Mouse (Mus musculus): ENCODE measurements around the gene Mnd1. TPM values are rescaled to one million over a fixed set of nuclear protein-coding genes. Genes with fewer than 3 reads are reported as not detected.

Gene Mnd1
- polyA plus RNA-seq, 1 experiment from 2014 or later: 2.8 TPM

DNA sequence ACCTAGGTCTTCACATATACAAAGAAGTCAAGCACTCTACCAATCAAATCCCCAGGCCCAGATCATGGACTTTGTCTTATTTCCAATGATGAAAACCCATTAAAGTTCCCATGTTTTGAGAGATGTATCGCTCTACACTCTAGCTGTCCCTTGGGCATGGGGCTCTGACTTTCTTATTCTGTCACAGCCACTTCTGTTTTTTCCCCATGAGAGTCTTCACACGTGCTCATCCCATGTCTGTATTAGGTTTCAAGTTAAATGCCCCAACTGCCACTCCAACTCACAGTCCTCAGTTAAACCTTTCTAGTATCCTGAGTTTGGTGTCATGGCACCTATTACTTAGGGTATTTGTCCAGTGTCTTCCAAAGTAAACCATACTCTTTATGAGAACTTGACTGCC, 80.8 kb downstream of the Mnd1 start:
- WGBS: 90% methylated on average over 2 of the region's 2 CpGs
- Histone ChIP-seq H3K4me1 (ENCODE audit: control insufficient read depth, insufficient read depth, low read length) (no peaks in the 10 kb centered on the region), H3K9ac (ENCODE audit: low read length) (no peak overlapping the region), H3K36me3 (ENCODE audit: control insufficient read depth, insufficient read depth, low read length) (no peaks in the 10 kb centered on the region), H3K27me3 (replicated peaks; ENCODE audit: control insufficient read depth, insufficient read depth, low read length) (no peaks in the 10 kb centered on the region), H3K27ac (ENCODE audit: low read depth, low read length) (no peak overlapping the region), H3K4me3 (ENCODE audit: low read depth, low read length) (no peak overlapping the region), H3K4me2 (ENCODE audit: low read length) (no peak overlapping the region), H3K9me3 (replicated peaks; ENCODE audit: control insufficient read depth, low read length) (no peaks in the 10 kb centered on the region)
- DNase-seq (ENCODE audit: low spot score) (no peak), ATAC-seq (no peak)

DNA sequence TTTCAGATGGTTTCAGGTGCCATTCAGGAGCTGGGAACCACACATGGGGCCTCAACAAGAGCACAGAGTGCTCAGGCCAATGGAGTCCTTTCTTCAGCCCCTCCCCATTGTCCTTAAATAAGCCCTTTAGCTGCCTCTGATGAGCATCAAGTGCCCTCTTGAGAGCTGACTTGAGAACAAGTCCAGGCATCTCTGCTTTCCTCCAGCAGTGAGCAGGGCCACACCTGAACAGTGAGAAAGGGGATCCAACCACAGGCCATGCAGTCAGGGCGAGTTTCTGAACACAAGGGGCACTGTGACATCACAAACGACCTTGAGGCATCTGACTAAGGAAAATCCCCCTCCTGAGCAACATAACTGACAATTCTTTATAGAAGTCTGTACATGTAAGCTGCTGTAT, 83.9 kb downstream of the Mnd1 start:
- ATAC-seq (no peak), DNase-seq (ENCODE audit: low spot score) (no peak)
- Histone ChIP-seq H3K4me1 (ENCODE audit: control insufficient read depth, insufficient read depth, low read length) (no peaks in the 10 kb centered on the region), H3K4me3 (ENCODE audit: low read depth, low read length) (no peak overlapping the region), H3K4me2 (ENCODE audit: low read length) (no peak overlapping the region), H3K27me3 (replicated peaks; ENCODE audit: control insufficient read depth, insufficient read depth, low read length) (no peaks in the 10 kb centered on the region), H3K36me3 (ENCODE audit: control insufficient read depth, insufficient read depth, low read length) (no peaks in the 10 kb centered on the region), H3K9me3 (replicated peaks; ENCODE audit: control insufficient read depth, low read length) (no peaks in the 10 kb centered on the region), H3K9ac (ENCODE audit: low read length) (no peak overlapping the region), H3K27ac (ENCODE audit: low read depth, low read length) (no peak overlapping the region)
- 5% methylated on average over 2 of the region's 2 CpGs for WGBS

DNA sequence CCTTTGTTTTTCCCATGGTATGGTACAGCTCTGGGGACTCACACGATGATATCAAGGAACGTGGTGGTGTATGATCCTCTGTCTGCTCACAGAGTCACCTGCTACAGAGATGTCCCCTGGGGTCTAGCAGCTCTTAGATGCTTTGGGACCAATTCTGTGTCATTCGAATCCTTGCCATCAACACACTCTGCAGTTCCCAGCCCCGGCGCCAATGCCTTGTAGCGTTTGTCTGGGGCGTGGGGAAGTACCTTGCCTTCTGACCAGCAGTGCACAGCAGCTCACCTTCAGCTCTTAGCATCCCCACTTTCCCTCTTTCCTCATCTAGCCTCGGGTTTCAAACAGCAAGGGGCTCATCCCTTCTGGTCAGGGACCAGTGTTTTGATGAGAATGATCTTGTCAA, 84.8 kb downstream of the Mnd1 start:
- H3K27me3 ChIP-seq (replicated peaks; ENCODE audit: control insufficient read depth, insufficient read depth, low read length): no peaks in the 10 kb centered on the region
- WGBS: 90% methylated on average over 8 of the region's 8 CpGs
- no peak overlapping the region for H3K4me3 ChIP-seq (ENCODE audit: low read depth, low read length)
- H3K9me3 ChIP-seq (replicated peaks; ENCODE audit: control insufficient read depth, low read length): no peaks in the 10 kb centered on the region
- H3K9ac ChIP-seq (ENCODE audit: low read length): no peak overlapping the region
- no peaks in the 10 kb centered on the region for H3K4me1 ChIP-seq (ENCODE audit: control insufficient read depth, insufficient read depth, low read length)
- DNase-seq (ENCODE audit: low spot score) (no peak), ATAC-seq (no peak)
- no peak overlapping the region for H3K27ac ChIP-seq (ENCODE audit: low read depth, low read length)
- H3K36me3 ChIP-seq (ENCODE audit: control insufficient read depth, insufficient read depth, low read length): no peaks in the 10 kb centered on the region
- H3K4me2 ChIP-seq (ENCODE audit: low read length): no peak overlapping the region

DNA sequence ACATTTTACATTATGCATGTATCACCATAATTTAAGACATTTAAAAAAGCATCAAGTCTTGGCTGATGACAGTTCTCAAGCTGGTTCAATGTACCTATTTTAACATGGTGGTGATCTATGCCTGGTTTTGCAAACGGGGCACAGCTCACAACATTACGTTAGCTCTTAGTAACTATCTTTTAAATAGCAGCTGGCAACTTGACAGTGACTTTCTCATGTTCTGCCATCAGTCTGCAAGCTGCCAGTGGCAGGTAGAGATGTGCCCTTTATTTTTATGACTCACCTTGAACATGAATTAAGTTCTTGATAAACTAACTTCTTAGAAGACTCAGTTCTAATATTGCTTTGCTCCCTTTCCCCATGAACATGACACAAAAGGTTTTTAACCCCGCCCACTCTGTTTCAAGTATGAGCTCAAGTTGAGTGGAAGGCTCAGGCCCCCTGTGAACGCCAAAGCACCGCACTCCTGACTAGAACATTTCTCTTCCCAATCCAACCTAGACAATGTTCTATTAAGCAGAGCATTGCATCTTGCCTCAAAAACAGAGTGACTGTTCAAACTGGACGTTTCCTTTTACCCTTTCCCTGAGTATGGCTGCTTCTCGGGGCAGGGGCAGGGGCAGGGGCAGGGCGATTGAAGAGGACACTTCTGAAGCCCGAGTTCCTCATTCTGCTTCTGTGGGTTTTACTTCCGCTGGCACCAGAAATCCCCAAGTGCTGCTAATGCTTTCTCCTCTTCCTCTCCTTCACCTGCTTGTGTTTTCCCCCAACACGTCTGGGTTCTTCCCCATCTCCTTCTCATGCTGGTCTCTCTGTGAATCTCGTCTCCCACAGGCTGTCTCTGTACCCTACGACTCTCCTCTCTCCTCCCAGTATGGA, 86.5 kb downstream of the Mnd1 start:
- 82% methylated on average over 13 of the region's 13 CpGs for WGBS

DNA sequence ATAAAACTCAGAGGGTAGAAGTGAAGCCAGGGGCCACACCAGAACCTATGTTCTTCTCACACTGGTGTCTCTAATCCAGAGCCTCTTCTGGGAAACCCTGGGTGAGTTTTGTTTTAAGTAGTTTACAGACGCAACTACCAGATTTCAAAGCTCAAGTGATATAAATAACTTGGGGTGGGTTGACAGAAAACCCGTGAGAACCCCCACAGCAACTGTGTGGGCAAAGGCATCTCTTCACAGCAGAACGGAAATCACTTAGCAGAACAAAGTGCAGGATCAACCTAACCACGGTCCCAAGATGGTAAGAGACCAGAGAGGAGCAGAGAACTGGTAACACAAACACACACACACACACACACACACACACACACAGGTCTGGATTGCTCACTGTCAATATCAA, 89.8 kb downstream of the Mnd1 start:
- H3K9ac ChIP-seq (ENCODE audit: low read length): no peak overlapping the region
- no peaks in the 10 kb centered on the region for H3K27me3 ChIP-seq (replicated peaks; ENCODE audit: control insufficient read depth, insufficient read depth, low read length)
- no peak overlapping the region for H3K4me3 ChIP-seq (ENCODE audit: low read depth, low read length)
- H3K9me3 ChIP-seq (replicated peaks; ENCODE audit: control insufficient read depth, low read length): no peaks in the 10 kb centered on the region
- no peak overlapping the region for H3K4me2 ChIP-seq (ENCODE audit: low read length)
- ATAC-seq (no peak), DNase-seq (ENCODE audit: low spot score) (no peak)
- H3K4me1 ChIP-seq (ENCODE audit: control insufficient read depth, insufficient read depth, low read length): no peaks in the 10 kb centered on the region; the same call in 1 of the 2 replicates
- no peak overlapping the region for H3K27ac ChIP-seq (ENCODE audit: low read depth, low read length)
- H3K36me3 ChIP-seq (ENCODE audit: control insufficient read depth, insufficient read depth, low read length): no peaks in the 10 kb centered on the region
- 90% methylated on average over 4 of the region's 4 CpGs for WGBS

More for the DNA sequence above, 86.5 kb downstream of the Mnd1 start:
- Histone ChIP-seq H3K36me3 (ENCODE audit: control insufficient read depth, insufficient read depth, low read length) (no peaks in the 10 kb centered on the region), H3K4me1 (ENCODE audit: control insufficient read depth, insufficient read depth, low read length) (no peaks in the 10 kb centered on the region), H3K9me3 (replicated peaks; ENCODE audit: control insufficient read depth, low read length) (no peaks in the 10 kb centered on the region), H3K4me3 (ENCODE audit: low read depth, low read length) (no peak overlapping the region), H3K4me2 (ENCODE audit: low read length) (no peak overlapping the region), H3K9ac (ENCODE audit: low read length) (no peak overlapping the region), H3K27ac (ENCODE audit: low read depth, low read length) (no peak overlapping the region), H3K27me3 (replicated peaks; ENCODE audit: control insufficient read depth, insufficient read depth, low read length) (no peaks in the 10 kb centered on the region)
- no peak for ATAC-seq
- no peak for DNase-seq (ENCODE audit: low spot score)

DNA sequence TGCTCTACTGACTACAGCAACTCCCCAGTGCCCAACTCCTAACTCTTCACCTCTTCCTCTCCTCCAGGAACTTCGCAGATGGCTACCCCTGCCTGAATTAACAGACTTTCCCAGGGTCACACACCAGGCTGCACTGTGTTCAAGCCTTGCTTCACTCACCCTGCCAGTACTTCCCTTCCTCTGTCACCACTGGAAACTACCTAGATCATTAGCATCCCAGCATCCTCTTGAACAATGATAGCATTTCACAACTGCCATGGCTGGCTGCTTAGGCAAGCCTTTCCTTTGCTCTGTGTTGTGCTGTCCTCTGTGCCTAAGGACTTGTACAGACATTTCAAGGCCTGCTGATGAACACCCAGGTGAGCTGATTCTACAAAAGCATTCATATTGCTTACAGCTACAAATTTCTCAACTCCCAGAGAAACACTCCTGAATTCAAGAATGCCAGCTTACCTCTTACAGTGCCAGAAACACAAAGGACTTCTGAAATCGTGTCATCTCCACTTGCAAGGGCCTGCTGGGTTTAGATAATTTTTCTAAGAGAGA, 92.1 kb downstream of the Mnd1 start:
- H3K9ac ChIP-seq (ENCODE audit: low read length): no peak overlapping the region
- no peaks in the 10 kb centered on the region for H3K9me3 ChIP-seq (replicated peaks; ENCODE audit: control insufficient read depth, low read length)
- DNase-seq (ENCODE audit: low spot score) (no peak), ATAC-seq (no peak)
- no peak overlapping the region for H3K27ac ChIP-seq (ENCODE audit: low read depth, low read length)
- peaks cover 3% of the 10 kb centered on the region for H3K4me1 ChIP-seq (ENCODE audit: control insufficient read depth, insufficient read depth, low read length)
- H3K4me2 ChIP-seq (ENCODE audit: low read length): no peak overlapping the region
- H3K27me3 ChIP-seq (replicated peaks; ENCODE audit: control insufficient read depth, insufficient read depth, low read length): no peaks in the 10 kb centered on the region
- H3K36me3 ChIP-seq (ENCODE audit: control insufficient read depth, insufficient read depth, low read length): no peaks in the 10 kb centered on the region
- WGBS: 86% methylated on average over 2 of the region's 2 CpGs
- H3K4me3 ChIP-seq (ENCODE audit: low read depth, low read length): no peak overlapping the region

DNA sequence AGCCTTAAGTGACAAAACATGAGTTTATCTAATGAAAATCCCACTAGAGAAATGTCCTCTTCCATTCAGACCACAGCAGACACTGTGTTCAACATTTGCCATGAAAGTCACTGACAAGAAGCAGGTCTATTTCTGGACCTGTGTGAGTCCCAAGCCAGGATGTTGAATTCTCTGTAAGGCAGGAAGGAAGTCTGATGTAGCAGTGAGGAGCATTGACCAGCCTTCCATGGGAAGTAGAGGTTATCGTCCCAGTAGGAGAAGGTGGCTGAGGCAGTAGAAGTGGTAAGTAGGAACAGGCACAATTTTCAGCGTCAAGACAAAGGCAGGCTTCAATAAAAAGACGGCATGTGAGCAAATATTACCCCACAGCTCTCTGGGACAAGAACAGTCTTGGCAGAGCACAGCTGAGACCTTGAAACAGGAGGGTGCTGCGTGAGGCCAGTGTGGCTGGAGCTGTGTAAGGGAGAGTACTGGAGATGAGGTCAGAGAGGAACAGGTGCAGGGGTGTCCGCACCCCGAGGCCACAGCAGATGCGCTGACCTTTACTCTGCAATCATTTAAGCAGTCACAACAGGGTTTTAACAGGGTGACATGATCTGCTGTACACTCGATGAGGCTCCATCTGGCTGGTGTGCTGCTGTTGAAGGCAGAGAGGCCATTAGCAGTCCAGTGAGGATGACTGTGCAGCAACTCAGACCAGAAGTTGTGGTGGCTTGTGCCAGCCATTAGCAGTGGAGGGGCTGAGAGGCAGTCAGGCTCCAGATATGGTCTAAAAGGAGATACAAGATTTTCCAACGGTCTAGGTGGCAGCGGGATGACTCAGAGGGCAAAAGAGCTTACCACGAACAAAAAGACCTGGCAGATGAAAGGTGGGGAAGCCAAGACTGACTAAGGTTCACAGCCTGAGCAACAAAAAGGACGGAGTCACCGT, 93.8 kb downstream of the Mnd1 start:
- 80% methylated on average over 13 of the region's 13 CpGs for WGBS
- Histone ChIP-seq H3K4me3 (ENCODE audit: low read depth, low read length) (no peak overlapping the region), H3K27me3 (replicated peaks; ENCODE audit: control insufficient read depth, insufficient read depth, low read length) (no peaks in the 10 kb centered on the region), H3K9ac (ENCODE audit: low read length) (no peak overlapping the region), H3K4me2 (ENCODE audit: low read length) (no peak overlapping the region), H3K9me3 (replicated peaks; ENCODE audit: control insufficient read depth, low read length) (0 out of 2 replicates have a peak, but pooled peaks cover 2% of the 10 kb centered on the region), H3K36me3 (ENCODE audit: control insufficient read depth, insufficient read depth, low read length) (no peaks in the 10 kb centered on the region), H3K27ac (ENCODE audit: low read depth, low read length) (no peak overlapping the region), H3K4me1 (ENCODE audit: control insufficient read depth, insufficient read depth, low read length) (peaks cover 3% of the 10 kb centered on the region)
- no peak for ATAC-seq
- no peak for DNase-seq (ENCODE audit: low spot score)

DNA sequence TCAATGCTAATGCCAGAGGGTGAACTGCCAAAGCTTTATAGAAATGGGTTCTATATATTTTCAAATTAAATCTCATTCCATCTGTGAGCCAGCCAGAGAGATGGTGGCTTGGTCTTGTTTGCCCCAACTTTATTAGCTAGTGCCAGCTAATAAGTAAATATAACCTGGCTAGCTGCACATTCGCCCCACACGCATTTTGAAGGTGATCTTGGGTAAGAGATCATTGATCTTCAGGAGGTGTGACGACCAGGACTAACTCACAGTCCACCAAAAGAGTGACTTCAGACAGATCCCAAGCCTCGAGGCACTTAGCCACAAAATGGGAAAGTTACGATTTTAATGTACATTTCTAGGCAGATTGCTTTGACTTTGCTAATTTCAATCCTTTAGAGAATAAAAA, 94.6 kb downstream of the Mnd1 start:
- DNase-seq (ENCODE audit: low spot score): no peak
- WGBS: 90% methylated on average over 5 of the region's 5 CpGs
- Histone ChIP-seq H3K4me2 (ENCODE audit: low read length) (no peak overlapping the region), H3K27ac (ENCODE audit: low read depth, low read length) (no peak overlapping the region), H3K9ac (ENCODE audit: low read length) (no peak overlapping the region), H3K9me3 (replicated peaks; ENCODE audit: control insufficient read depth, low read length) (0 out of 2 replicates have a peak, but pooled peaks cover 2% of the 10 kb centered on the region), H3K36me3 (ENCODE audit: control insufficient read depth, insufficient read depth, low read length) (no peaks in the 10 kb centered on the region), H3K4me3 (ENCODE audit: low read depth, low read length) (no peak overlapping the region), H3K27me3 (replicated peaks; ENCODE audit: control insufficient read depth, insufficient read depth, low read length) (no peaks in the 10 kb centered on the region), H3K4me1 (ENCODE audit: control insufficient read depth, insufficient read depth, low read length) (peaks cover 3% of the 10 kb centered on the region)
- ATAC-seq: no peak

All from forebrain, embryonic 14.5 days (tissue).